Mouse (Mus musculus) neural tube, embryonic 15.5 days (tissue): ENCODE data around the gene R3hcc1l. TPM values are rescaled to one million over a fixed set of nuclear protein-coding genes. Genes with fewer than 3 reads are reported as not detected.

Experiments used
- ATAC-seq: fragments of 200-750 bp; cut with Nextera tagmentation; 2 replicates; pipeline ENCODE4 v1.8.0; 2017; ENCODE audit warnings: mild to moderate bottlenecking, moderate TSS enrichment, moderate library complexity; ENCODE audit not compliant: low FRiP score
- H3K27ac ChIP-seq: fragments of 300-500 bp; sonication (generic); replicated peaks from 2 replicates; pipeline ENCODE4 v1.5.1; 2015; ENCODE audit warnings: mild to moderate bottlenecking, inconsistent platforms
- H3K27me3 ChIP-seq: fragments of 300-500 bp; sonication (generic); replicated peaks from 2 replicates; pipeline ENCODE4 v1.6.1; 2015; ENCODE audit warnings: inconsistent platforms
- H3K36me3 ChIP-seq: fragments of 300-500 bp; sonication (generic); 2 replicates; pipeline ENCODE4 v1.6.1; 2015; ENCODE audit warnings: inconsistent platforms
- H3K4me1 ChIP-seq: fragments of 300-500 bp; sonication (generic); 2 replicates; pipeline ENCODE4 v1.6.1; 2015; ENCODE audit warnings: inconsistent platforms
- H3K4me2 ChIP-seq: fragments of 300-500 bp; sonication (generic); 2 replicates; pipeline ENCODE4 v1.6.1; 2015; ENCODE audit warnings: inconsistent platforms, mild to moderate bottlenecking, moderate library complexity
- H3K4me3 ChIP-seq: fragments of 300-500 bp; sonication (generic); replicated peaks from 2 replicates; pipeline ENCODE4 v1.5.1; 2015; ENCODE audit warnings: mild to moderate bottlenecking, inconsistent platforms
- H3K9ac ChIP-seq: fragments of 300-500 bp; sonication (generic); replicated peaks from 2 replicates; pipeline ENCODE4 v1.6.1; 2015; ENCODE audit warnings: mild to moderate bottlenecking, inconsistent platforms
- H3K9me3 ChIP-seq: fragments of 300-500 bp; sonication (generic); replicated peaks from 2 replicates; pipeline ENCODE4 v1.6.1; 2016; ENCODE audit warnings: inconsistent platforms
- WGBS: fragments of 180-500 bp; shearing (Covaris S2); methylation state at CpG from one replicate; pipeline ENCODE4 v1.1.7; 2015; ENCODE audit warnings: mixed read lengths; 5-methylcytosine and 5-hydroxymethylcytosine counted together
- polyA plus RNA-seq: library from polyadenylated mRNA; unstranded; fragments of >200 nt; fragmentation: Nextera tagmentation; extraction: Ambion mirVana; gene quantifications from 2 replicates; pipeline ENCODE4 v1.2.1, GENCODE M21; 2015

Gene R3hcc1l
- polyA plus RNA-seq, 1 experiment from 2014 or later, result 13.3 TPM

- WGBS, result 82% methylated on average over 8 of the region's 8 CpGs
- Histone ChIP-seq H3K9me3 (no peaks in the 10 kb centered on the region), H3K4me2 (no peak overlapping the region), H3K27me3 (no peaks in the 10 kb centered on the region), H3K27ac (no peak overlapping the region), H3K36me3 (no peaks in the 10 kb centered on the region), H3K9ac (no peak overlapping the region), H3K4me1 (peaks cover 16% of the 10 kb centered on the region), H3K4me3 (no peak overlapping the region)
- ATAC-seq, result no peak
Observed at GRCm38 (mm10) chr19:42515656-42516055, 2.9 kb upstream of the R3hcc1l start.

DNA sequence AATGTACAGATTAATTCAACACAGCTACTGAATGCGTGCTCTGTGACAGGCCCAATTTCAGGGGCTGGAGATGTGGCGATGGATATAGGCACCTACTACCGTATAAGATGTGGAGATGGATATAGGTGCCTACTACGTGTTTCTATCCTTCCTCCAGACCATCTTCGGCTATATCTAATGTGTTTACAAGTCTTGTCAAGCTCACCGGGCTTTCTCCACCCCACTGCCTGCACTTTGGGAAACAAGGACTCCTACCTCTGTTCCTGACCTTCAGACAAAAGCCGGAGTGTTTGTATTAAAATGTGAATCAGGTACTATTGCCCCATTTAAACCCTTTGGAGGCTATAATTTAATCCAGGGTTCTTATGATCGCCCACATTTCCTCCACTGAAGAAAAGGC is 2.4 kb upstream of the R3hcc1l start:
- H3K4me2 ChIP-seq, result no peak overlapping the region
- H3K9me3 ChIP-seq, result no peaks in the 10 kb centered on the region
- no peaks in the 10 kb centered on the region for H3K36me3 ChIP-seq
- H3K9ac ChIP-seq, result no peak overlapping the region
- no peak overlapping the region for H3K4me3 ChIP-seq
- 91% methylated on average over 8 of the region's 8 CpGs for WGBS
- H3K27ac ChIP-seq, result no peak overlapping the region
- peaks cover 16% of the 10 kb centered on the region for H3K4me1 ChIP-seq
- H3K27me3 ChIP-seq, result no peaks in the 10 kb centered on the region
- ATAC-seq, result no peak

DNA sequence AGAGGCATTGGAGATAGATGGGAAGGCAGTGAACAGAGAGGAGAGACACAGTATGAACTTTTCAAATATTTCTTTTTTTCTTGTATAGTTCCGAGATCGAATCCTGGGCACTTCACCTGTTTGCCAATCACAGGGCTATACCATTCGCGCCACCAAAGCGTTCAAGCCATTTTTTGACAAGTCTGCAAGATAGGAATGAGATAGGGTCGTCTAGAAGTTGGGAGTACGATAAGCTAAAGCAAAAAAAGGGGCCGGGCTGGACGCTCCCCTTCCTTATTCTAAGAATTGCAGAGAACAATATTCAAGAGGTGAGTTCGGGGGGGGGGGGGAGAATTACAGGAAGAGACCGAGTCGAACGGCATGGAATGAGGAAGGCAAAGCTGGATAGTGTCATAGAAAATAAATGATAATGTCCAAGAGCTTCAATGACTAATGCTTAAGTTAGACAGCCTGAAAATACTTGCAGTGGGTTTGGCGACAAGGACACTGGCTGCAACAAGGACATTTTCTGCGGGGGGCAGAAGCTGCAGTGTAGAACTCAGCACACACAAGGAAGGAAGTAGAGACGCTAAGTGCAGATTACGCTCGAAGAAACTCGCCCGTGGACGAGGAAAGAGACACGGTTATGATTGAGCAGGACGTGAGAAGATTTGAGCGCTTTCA is 471 bp upstream of the R3hcc1l start:
- Histone ChIP-seq H3K4me1 (peaks cover 16% of the 10 kb centered on the region), H3K27ac (peak overlapping the region; percentile 82), H3K9me3 (no peaks in the 10 kb centered on the region), H3K36me3 (no peaks in the 10 kb centered on the region), H3K4me2 (peak overlapping the region; percentile 83), H3K4me3 (peak overlapping the region; percentile 78), H3K9ac (peak overlapping the region; percentile 73), H3K27me3 (no peaks in the 10 kb centered on the region)
- 28% methylated on average over 24 of the region's 24 CpGs for WGBS
- peak; percentile 39 for ATAC-seq

DNA sequence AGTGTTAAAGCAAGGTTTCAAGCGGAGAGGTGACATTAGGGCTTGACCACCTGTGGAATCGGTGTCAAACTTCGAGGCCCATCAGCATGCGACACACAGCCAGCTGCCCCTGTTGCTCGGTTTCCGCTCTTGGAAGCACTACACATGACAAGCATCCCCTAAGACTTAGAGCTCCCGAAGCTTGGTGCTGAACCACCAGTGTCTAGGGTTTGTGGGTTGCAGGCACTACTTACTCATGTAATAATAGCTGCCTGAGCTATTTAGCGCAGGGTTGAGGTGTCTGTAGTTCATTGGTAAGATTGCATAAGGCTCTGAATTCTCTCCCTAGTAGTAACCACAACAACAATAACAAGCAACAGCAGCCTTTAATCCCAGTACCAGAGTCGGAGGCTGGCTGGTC is 1.2 kb downstream of the R3hcc1l start:
- peaks cover 16% of the 10 kb centered on the region for H3K4me1 ChIP-seq
- WGBS, result 50% methylated on average over 9 of the region's 9 CpGs
- no peaks in the 10 kb centered on the region for H3K27me3 ChIP-seq
- H3K36me3 ChIP-seq, result no peaks in the 10 kb centered on the region
- H3K9me3 ChIP-seq, result no peaks in the 10 kb centered on the region
- no peak overlapping the region for H3K27ac ChIP-seq
- H3K4me3 ChIP-seq, result peak overlapping the region; percentile 78
- no peak overlapping the region; the same call in 1 of the 2 replicates for H3K9ac ChIP-seq
- H3K4me2 ChIP-seq, result peak overlapping the region; percentile 83
- no peak for ATAC-seq

DNA sequence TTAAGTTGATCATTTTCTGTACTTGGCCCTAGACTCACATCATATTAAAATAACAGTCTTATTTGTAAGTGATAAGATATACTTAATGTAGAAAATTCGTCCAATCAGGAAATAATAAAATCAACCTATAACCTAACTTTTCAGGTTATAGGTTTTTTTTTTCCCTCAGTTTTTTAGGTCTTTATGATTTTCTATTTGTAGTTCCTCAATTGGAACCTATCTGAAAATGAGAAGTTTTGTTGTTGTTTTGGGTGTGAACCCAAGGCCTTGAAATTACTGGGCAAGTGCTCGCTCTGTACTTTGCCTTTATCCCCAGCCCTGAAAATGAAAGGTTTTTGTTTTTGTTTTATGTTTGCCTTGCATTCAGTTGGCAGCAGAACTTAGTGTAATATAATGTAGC is 6.1 kb downstream of the R3hcc1l start:
- H3K27ac ChIP-seq, result no peak overlapping the region
- H3K36me3 ChIP-seq, result no peaks in the 10 kb centered on the region
- no peak overlapping the region for H3K4me2 ChIP-seq
- 95% methylated on average over 2 of the region's 2 CpGs for WGBS
- peaks cover 3% of the 10 kb centered on the region for H3K4me1 ChIP-seq
- no peaks in the 10 kb centered on the region for H3K9me3 ChIP-seq
- H3K27me3 ChIP-seq, result no peaks in the 10 kb centered on the region
- no peak for ATAC-seq
- no peak overlapping the region for H3K9ac ChIP-seq
- H3K4me3 ChIP-seq, result no peak overlapping the region

DNA sequence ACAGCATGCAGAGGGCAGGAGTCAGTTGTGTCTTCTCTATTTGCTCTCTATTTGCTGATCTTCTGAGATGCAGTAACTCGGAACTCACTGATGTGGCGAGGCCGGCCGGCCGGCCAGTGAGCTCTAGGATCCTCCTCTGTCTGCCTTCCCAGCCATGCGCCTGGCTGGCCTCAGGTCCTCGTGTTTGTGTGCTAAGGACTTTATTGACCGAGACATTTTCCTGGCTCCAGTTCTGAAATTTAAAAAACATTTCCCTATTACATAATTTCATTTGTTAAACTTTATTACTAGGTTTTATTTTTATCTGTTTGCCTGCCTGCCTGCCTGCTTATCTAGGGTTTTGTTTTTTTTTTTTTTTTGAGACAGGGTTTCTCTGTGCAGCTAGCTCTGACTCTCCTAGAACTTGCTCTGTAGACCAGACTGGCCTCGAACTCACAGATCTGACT is 11.5 kb downstream of the R3hcc1l start:
- H3K27ac ChIP-seq, result no peak overlapping the region
- no peaks in the 10 kb centered on the region for H3K9me3 ChIP-seq
- H3K4me3 ChIP-seq, result no peak overlapping the region
- H3K27me3 ChIP-seq, result no peaks in the 10 kb centered on the region
- no peaks in the 10 kb centered on the region for H3K4me1 ChIP-seq
- ATAC-seq, result no peak
- H3K9ac ChIP-seq, result no peak overlapping the region
- 77% methylated on average over 9 of the region's 9 CpGs for WGBS
- H3K36me3 ChIP-seq, result no peaks in the 10 kb centered on the region
- H3K4me2 ChIP-seq, result no peak overlapping the region

- Histone ChIP-seq H3K36me3 (no peaks in the 10 kb centered on the region), H3K4me3 (no peak overlapping the region), H3K27me3 (no peaks in the 10 kb centered on the region), H3K9me3 (no peaks in the 10 kb centered on the region), H3K9ac (no peak overlapping the region), H3K4me1 (0 out of 2 replicates have a peak, but pooled peaks cover 2% of the 10 kb centered on the region), H3K4me2 (no peak overlapping the region), H3K27ac (no peak overlapping the region)
- ATAC-seq, result no peak
- 81% methylated on average over 3 of the region's 3 CpGs for WGBS
Observed at GRCm38 (mm10) chr19:42534427-42534826, 15.9 kb downstream of the R3hcc1l start.

DNA sequence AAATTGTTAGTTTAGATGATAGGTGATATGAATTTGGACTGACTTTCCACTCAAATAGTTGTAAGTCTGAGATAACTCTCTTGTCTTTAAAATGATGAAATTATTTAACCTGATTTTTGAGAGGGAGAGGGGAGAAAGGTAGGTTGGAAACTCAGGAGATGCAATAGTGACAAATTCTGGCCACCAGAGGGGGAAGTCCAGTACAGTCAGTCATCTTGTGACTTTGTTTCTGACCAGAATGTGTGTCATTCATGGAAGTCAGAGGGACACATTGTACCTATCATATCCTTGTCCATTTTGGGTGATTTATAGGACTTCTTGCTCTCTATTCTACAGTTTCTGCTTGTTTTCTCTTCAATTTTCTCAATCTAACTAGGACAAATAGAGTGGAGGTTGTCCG is 19.0 kb downstream of the R3hcc1l start:
- Histone ChIP-seq H3K4me1 (peaks cover 7% of the 10 kb centered on the region; the same call in 1 of the 2 replicates), H3K9ac (no peak overlapping the region), H3K9me3 (no peaks in the 10 kb centered on the region), H3K4me2 (no peak overlapping the region), H3K27ac (no peak overlapping the region), H3K36me3 (no peaks in the 10 kb centered on the region), H3K27me3 (no peaks in the 10 kb centered on the region), H3K4me3 (no peak overlapping the region)
- no peak for ATAC-seq
- 78% methylated on average over 1 of the region's 1 CpGs for WGBS

DNA sequence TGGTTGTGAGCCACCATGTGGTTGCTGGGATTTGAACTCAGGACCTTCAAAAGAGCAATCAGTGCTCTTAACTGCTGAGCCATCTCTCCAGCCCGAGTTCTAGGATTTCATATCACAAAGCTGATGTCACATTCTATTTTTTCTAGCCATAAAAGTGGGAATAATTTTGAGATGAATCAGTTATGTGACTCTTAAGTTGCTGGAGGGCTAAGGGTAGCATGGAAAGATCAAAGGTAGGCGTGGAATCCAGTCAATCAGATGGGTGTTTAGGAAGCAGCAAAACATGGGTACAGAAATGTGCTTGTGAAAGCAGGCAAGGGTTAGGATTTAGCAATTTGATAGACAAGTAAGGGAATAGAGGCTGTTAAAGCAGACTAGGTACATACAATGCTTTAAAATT is 20.4 kb downstream of the R3hcc1l start:
- ATAC-seq, result no peak
- WGBS, result 87% methylated on average over 2 of the region's 2 CpGs
- H3K4me1 ChIP-seq, result peaks cover 7% of the 10 kb centered on the region; the same call in 1 of the 2 replicates
- no peaks in the 10 kb centered on the region for H3K27me3 ChIP-seq
- no peaks in the 10 kb centered on the region for H3K9me3 ChIP-seq
- H3K27ac ChIP-seq, result no peak overlapping the region
- H3K9ac ChIP-seq, result no peak overlapping the region
- H3K4me3 ChIP-seq, result no peak overlapping the region
- H3K4me2 ChIP-seq, result no peak overlapping the region
- H3K36me3 ChIP-seq, result no peaks in the 10 kb centered on the region

- Histone ChIP-seq H3K27me3 (no peaks in the 10 kb centered on the region), H3K4me2 (no peak overlapping the region), H3K9me3 (no peaks in the 10 kb centered on the region), H3K4me1 (peaks cover 7% of the 10 kb centered on the region; the same call in 1 of the 2 replicates), H3K9ac (no peak overlapping the region), H3K27ac (no peak overlapping the region), H3K4me3 (no peak overlapping the region), H3K36me3 (no peaks in the 10 kb centered on the region)
- 38% methylated on average over 7 of the region's 7 CpGs for WGBS
- no peak for ATAC-seq
Observed at GRCm38 (mm10) chr19:42539414-42540189, 21.0 kb downstream of the R3hcc1l start.

DNA sequence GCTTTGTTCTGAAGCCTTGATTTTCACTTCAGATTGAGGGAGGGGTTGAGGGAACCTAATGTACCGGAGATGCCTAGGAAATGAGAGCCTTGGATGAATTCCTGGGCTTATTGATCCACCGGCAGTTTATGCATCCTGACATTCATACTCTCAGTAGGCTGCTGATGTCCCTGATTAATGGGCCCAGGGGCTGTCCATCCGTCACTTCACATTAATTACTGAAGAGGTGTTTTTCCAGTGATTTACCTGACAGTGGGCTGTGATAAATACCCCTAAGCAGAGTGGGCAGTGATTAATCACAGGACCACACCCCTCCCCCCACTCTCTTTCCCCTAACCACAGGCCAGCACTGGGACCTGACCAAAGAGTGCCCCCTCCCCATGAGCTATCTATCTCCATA is 22.1 kb downstream of the R3hcc1l start:
- H3K27me3 ChIP-seq, result no peaks in the 10 kb centered on the region
- H3K4me3 ChIP-seq, result no peak overlapping the region
- H3K27ac ChIP-seq, result no peak overlapping the region
- no peaks in the 10 kb centered on the region for H3K36me3 ChIP-seq
- H3K9ac ChIP-seq, result no peak overlapping the region
- no peak overlapping the region for H3K4me2 ChIP-seq
- 34% methylated on average over 3 of the region's 3 CpGs for WGBS
- no peak for ATAC-seq
- H3K4me1 ChIP-seq, result peaks cover 7% of the 10 kb centered on the region; the same call in 1 of the 2 replicates
- H3K9me3 ChIP-seq, result no peaks in the 10 kb centered on the region

GRCm38 (mm10) chr19:42558701-42559100 is 40.1 kb downstream of the R3hcc1l start:
- Histone ChIP-seq H3K9me3 (no peaks in the 10 kb centered on the region), H3K4me1 (no peaks in the 10 kb centered on the region), H3K36me3 (no peaks in the 10 kb centered on the region; the same call in 1 of the 2 replicates), H3K4me3 (no peak overlapping the region), H3K27ac (no peak overlapping the region), H3K4me2 (no peak overlapping the region), H3K27me3 (no peaks in the 10 kb centered on the region), H3K9ac (no peak overlapping the region)
- no peak for ATAC-seq
- WGBS, result 81% methylated on average over 3 of the region's 3 CpGs
